Mouse (Mus musculus): ENCODE measurements around the gene Cilp2.

The Cilp2 gene

DNA sequence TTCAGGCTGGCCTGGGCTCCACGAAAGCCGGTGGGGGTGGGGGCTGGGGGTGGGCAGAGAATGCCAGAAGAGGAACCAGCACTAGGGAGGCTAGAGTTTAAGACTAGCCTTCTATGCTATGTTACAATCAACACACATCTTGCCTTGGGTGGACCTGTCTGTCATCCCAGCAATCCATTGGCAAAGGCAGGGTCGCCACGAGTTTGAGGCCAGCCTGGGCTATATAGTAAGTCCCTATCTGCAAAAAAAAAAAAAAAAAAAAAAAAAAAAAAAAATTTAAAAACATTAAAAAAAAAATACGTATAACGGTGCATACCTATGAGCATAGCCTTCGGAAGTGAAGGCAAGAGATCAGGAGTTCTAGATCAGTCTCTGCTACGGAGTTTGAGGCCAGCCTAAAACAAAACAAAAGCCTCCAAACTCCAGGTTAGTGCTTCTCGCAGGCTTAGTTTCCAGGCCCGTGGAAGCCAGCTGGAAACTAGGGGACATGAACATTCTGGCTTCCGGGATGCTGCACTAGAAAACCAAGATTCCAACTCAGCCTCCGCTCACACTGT is 13.5 kb upstream of the Cilp2 start:
- DNase-seq = no peak

DNA sequence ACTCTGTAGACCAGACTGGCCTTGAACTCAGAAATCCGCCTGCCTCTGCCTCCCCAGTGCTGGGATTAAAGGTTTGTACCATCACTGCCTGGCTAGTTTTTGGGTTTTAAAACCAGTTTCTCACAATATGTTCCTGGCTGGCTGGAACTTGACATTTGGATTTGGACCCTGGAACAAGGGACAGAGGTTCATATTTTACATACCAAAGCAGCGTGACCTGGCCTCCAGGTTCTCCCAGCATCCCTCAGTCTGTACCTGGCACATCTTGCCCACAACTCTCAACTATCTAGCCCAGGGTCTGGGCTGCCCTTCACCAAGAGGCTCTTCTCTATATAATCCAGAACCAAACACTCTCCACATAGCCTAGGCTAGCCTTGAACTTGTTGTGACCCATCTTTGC is 12.4 kb upstream of the Cilp2 start:
- DNase-seq = no peak

DNA sequence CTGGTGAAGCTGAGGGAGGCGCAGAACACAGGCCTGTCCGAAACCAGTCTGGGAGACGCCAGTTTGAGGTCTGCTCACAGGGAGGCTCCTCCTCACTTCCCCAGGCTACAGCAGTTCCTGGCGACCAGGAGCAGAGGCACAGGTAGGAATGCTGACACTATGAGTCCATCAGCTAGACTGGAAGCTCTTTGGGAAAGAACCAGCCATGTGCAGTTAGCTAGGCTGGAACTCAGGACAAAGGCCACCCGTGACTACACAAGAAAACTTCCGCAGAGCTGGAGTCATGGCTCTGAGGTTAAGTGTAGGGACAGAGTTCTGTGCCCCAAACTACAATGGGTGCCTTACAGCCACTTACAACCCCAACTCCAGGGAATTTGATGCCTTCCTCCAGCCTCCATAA is 10.4 kb upstream of the Cilp2 start:
- no peak for DNase-seq

DNA sequence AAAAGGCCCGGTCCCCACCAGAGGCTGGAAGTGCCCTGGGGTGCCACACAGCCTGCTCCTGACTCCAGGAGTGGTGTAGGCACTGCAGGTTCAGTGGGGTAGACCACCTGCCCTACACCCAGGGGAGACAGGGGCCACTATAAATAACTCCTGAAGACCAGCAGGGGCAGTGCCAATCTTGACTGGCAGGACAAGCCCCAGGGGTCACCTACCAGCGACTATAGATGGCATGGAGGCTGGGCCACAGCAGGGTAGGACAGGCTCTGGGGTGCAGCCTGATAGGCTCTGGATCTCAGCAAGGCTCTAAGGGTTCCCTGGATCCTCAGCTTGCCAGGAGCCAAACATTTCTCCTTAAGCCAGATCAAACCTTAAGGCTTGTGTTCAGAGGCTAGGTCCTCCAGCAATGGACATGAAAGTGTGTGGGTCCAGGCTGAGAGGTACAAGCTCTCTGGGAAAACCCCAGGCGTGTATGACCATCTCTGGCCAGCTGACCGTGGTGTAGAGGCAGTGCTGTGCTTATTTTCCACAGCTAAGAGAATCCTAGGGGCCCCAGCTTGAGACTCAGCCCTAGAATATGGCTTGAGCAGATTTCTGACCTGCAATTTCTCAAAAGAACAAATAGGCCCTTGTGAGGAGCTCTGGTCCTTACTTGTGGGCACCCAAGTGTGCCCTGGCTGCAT is 8.4 kb upstream of the Cilp2 start:
- DNase-seq = no peak

DNA sequence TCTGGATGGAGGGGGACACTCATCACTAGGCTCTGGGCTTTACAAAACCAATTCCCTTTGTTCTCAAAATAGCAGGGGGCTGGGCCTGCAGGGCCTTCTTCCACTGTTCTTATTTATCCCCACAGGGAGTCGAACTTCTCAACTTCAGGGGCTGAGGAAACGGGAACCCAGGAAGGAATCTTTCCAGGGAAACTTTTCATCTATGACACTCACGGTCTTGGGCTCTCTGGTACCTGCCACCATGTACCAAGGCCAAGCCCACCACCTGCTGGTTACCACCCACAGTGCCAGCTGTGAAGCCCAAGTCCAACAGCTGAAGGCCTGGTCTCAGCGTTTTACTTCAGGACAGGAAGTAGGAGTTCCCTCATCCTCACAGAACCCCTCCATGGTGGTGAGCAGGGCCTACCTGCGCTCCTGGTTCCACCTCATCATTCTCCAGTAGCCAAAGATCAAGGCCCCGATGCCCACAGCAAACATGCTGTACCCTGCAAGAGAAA is 7.4 kb upstream of the Cilp2 start:
- DNase-seq = no peak

DNA sequence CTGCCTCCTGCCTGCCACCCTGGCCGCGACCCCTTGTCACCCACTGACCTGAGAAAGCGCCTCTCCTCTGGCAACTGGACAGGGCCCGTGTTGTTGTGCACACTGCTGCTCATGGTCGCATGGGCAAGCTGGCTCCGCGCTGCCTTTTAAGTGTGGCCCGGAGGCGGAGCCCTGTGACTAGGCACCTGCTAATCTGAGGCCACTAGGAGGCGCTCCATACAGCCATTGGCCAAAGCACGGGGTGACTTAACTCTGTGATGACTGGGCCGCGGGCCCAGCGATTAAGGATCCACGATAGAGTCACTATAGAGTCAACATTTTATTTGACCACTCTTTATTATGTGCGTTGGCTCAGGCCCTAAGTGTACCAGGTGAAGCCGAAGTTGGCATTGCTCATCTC is 6.4 kb upstream of the Cilp2 start:
- peak; percentile 60 for DNase-seq

DNA sequence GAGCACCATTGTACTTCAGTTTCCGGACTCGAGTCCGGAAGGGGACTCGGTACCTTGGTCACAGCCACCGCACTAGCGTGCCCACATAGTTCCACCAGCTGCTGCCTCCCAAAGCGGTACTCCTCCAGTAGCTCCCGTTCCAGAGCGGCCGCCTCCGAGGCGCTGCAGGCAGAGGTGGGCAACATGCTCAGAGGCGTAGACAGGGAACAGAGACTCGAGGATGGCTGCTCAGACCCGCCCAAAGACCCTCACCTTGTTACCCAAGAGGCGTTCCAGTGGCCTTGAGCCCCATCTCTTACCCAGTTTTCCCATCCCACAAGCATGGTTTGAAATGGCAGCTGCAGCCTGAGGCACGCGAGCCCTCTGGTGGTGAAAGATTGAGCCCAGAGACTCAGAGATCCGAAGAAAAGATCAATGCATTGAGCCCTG is 3.3 kb upstream of the Cilp2 start:
- DNase-seq = peak; percentile 63

DNA sequence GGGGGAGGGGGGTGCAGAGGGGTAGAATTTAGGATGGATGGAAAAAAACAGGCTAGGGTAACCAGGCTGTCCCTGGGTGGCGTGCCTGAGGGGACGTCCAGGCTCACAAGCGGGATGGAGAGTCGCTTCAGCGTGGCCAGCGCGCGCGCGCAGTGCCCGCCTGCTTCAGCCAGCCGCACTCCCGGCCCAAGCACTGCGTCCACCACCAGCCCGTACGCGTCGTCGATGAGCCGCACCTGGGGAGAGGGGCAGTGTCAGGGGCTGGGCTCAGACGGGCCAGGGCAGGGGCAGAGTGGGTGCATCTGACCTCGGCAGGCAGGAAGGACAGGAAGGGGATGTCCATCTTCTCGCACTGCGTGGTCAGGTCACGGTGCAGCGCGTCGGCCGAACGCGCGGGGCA is 1.4 kb upstream of the Cilp2 start:
- DNase-seq = no peak

DNA sequence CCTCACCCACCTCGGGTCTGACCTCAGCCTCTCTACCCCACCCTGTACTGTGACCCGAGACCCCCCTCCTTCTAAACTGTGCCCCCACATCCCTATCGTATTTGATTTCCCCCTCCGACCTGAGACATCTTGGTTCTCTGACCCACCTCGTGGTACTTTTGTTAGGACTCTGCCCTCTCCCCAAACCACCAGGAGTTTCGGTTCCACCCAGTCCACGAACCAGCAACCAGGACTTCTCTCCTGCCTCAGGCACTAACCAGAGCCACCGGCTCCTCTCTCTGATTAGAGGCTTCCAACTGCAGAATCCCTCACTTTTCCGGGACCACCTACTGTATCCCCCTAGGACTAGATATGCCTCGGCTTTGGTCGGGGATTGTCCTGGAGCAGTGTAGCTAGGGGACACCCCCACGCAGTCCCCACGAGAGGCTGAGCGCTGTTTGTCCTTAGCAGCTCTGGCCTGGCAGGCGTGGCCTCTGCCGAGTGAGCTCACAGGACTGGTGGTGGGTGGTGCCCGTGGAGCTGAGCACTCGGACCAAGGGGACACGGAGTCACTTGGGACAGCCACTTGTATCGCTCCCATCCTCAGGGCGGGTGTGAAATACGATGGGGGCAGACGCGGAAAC is 868 bp upstream of the Cilp2 start:
- DNase-seq = peak; percentile 30

DNA sequence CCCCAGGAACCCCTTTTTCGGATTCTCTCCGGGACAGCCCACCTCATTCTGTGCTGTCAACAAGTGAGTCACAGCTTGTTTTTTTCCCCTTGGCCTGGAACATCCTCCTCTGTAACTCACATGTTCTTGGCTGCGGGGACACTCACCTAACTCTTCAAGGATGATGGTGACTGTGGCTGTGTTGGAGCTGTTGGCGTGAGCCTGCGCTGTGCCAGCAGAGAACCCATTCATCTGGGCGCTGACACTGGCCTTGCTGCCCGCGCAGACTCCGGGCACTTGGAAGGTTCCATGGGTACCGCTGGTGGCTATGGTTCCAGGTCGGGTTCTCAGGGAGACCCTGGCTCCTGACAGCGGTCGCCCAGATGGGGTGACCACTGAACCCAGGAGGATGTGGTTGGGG is 3.3 kb downstream of the Cilp2 start:
- no peak for DNase-seq

DNA sequence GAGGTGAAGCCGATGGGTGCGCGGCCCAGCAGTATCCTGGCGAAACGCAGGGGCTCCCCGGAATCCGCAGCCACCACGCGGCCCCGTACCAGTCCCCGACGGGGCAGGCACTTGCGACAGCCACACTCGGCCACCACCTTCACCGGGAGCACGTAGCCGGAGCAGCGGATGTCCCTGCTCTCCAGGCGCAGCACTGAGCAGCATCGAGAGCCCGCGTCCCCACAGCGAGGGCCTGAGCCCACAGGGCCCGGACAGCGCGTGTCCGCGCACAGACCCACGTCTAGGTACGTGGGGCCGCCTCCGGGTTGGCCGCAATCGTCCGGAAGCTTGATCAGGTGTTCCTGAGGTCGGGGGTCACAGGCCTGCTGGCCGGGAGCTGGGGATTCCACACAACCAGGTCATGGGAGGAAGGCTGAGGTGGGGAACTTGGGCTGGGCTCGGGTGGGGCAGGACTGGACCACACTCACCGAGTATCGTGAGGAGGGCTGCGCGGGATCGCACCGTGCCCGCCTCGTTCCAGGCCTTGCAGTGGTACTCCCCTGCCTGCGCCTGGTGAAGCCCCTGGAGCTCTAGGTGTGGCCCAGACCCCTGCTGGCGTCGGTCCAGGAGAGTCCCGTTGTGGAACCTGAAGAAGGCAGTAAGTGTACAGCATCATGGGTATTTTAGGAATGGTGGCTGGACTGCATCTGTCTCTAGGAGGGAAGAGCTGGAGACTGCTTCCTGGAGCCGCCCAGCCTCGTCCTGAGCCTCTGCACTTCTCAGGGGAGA is 4.5 kb downstream of the Cilp2 start:
- DNase-seq = no peak

DNA sequence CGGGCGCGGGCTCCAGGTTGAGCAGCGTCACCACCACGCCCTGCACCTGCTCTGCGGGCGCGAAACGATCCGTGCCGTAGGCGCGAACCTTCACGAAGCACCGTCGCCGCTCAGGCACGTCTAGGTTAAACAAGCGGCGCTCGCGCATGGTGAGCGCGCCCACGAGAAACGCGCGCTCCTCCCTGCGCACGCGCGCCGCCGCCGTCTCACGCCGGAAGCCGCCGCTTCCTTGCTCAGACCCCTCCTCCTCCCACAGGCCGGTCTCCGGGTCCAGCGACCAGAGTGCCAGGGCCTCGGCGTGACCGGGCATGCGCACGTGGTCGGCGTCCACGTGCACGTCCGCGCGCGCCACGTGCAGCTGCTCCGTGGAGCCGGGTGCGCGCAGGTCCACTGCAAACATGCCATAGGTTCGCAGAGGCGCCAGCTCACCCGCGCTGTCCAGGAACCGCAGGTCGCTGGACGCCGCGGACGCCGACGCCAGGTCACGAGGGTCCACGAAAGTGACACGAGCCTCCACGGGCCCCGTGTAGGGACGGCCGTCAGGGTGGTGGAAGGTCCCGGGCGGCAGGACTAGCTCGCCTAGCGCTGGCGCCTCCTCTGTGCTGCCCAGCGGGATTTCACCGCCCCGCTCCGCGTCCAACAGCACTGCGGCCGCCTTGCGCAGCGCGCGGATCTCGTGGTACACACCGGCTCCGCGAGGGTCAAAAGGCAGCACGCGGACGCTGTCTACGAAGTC is 5.3 kb downstream of the Cilp2 start:
- DNase-seq = peak; percentile 61

DNA sequence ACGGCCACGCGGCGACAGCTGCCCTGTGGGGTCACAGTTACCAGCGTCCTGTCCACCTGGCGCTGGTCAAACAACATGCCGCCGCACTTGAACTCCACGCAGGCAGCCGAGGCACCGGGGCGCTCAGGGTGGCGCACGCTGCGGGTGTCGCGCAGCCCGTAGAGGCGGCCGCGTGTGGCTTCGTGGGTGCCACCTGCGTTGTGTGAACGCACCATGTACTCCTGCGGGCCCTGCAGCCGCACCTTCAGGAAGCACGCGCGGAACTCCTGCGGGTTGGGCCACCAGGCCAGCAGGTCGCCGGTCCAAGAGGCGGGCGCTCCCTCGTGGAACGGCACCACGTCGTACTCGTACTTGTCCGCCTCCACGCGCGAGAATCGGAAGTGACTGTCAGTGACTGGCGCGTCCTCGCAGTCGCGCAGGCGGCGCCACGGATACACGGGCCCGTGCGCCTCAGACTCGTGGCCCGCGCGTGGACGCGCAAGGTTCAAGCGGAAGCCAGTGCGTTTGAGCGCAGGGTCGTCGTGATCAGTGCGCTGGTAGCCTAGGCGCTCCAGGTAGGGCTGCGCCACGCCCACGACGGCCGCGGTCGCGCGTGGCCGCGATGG is 6.1 kb downstream of the Cilp2 start:
- DNase-seq = no peak

DNA sequence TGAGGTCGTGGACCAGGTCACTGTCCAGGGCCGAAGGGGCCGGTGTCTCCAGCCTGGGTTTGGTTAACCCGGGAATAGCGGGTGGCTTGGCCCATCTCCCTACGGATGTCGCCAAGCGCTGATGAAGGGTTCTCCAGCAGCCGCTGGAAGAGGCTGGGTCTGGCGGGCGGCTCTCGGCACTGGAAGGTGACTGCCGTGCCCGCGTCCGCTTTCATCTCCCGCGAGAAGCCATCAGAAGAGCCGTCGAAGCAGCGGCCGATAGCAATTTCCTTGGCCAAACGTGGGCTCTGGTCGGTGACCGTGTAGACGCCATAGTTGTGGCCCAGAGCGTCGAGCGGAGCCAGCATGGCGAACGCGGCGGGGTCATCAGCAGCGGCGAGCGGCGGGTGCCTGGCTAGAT is 6.6 kb downstream of the Cilp2 start:
- DNase-seq = no peak

DNA sequence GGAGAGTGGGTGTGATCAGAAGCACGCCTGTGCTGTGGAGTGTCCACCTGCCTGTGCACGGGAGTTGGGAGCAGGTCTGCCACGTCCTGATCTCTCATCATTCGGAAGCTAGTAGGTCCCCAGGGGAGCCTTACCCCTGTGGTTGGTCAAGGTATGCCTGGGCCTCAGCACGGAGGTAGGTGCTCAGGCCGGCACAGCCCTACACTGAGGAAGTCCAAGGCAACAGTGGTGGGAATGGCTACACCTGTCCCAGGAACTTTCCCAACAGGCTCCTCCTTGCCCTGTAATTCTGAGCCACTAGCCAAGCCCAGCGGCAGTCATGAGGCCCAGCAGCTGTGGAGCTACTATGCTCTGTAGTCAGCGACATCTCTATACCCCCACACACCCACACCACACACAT is 7.8 kb downstream of the Cilp2 start:
- no peak for DNase-seq

DNA sequence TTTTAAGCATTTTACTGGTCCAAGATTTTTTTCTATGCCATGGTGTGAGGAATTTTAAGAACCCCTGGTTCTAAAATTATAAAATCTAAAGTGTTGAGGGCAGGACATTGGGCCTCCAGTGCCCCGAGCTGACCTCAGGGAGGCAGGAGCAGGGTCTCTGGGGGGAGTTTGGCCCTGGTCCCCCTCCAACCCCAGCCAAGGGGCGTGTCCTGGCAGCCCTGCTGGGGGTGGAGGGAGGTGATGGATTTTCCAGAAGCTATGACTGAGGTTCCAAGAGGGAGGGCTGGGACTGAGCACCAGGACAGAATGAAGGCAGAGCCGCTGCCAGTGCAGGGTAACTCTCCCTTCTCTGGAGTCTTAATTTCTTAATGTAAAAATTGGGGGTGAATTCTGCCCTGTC is 9.5 kb downstream of the Cilp2 start:
- DNase-seq = no peak

DNA sequence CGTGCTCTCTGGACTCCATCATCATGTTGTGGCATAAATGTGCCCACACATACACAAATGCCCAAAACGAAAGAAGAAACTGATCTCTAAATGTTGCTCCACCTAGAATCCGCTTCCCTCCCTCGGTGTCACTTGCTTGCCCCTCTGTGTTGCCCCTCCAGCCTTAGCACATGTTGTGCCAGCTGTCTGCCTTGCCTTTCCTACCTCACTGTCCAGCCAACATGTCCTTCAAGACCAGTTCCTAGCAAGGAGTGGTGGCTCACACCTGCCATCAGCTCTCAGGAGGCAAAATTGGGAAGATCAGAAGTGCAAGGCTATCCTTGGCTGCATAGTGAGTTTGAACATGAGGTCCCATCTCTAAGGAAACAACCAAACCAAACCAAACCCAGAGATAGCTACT is 10.1 kb downstream of the Cilp2 start:
- no peak for DNase-seq

DNA sequence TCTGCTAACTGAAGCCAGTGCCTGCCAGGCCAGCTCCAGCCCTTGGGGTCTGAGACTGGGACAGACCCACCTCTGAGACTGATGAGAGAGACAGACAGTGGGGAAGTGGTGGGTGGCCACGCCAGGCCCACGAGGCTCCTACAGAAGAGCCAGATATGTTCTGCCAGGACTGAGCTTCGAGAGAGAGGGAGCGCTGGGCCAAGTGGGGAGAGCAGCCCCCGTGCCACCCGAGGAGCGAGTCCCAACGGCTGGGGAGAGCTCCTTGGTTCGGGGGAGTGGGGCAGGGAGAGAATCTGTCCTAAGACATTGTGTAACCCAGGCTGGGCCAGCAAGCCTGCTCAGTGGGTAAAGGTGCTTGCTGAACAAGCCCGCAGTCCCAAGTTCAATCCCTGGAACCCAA is 10.5 kb downstream of the Cilp2 start:
- DNase-seq = no peak

DNA sequence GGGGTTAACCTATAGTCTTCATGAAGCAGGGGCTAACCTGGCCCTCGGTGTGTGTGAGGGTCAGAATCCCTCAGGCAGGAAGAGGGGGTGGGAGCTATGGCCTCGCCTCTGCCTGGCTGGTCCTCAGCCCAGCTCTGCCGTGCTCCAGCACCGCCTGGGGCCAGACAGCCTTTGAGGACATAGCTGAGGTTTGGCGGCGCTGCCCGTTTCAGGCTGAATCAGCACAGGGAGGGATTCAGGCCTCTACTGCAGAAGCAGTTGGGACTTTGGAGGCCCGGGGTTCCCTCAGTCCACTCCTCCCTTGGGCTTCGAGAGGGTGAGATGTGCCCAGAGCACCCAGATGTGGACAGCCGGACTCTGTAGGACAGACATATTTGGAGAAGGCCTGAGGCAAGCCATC is 11.4 kb downstream of the Cilp2 start:
- DNase-seq = no peak

DNA sequence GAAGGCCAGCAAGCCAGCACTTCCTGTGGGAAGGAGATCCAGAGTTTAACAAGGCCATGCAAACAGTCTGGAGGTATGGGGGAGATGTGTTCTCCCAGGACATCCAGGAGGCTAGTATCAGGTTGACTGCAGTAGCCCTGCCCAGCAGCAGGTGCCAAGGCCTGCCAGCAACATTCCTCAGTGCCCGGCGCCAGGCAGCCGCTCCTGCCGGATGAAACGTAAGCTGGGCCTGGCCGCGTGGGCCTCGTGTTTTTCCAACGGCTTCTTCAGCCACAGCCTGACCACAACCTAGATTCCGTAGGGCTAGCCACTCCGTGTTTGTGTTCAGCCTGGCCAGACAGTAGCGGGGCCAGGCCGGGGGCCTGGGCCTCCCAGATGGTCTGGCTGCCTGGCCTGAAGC is 12.8 kb downstream of the Cilp2 start:
- no peak for DNase-seq

DNA sequence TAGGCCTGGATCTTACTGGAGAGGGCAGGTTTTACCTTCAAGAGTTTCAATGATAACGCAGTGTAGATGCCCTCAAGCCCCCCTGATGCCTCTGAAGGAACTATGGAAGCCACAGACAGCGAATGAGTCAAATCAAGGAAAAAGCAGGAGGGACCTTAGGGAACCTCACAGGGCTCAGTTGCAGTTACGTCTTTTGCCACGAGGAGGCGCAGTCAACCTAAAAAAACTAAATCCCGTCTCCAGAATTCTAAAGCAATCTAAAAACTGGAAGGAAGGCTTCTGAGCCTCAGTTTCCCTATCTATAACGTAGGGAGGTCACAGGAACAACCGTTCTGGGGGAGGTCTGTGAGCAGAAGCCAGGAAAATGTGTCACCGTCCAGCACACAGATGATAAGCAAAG is 13.3 kb downstream of the Cilp2 start:
- peak; percentile 74 for DNase-seq

DNA sequence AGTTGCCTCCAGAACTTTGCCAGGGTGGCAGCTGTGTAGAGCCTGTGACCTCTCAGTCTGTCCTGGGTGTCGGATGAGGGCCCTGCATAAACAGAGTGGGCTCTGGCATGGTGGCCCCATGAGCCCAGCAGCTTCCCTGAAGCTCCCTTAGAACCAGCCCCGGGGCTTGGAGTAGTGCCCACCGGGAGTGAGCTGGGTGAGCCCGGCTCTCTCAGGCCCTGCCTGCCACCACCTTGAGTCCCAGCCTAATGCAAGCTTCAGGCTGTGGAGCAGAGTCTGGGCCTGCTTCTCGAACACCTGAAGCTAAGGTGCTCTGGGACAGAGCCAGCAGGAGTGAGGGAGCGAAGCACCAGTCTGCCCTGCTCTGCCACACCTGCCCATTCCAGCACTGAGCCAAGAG is 16.6 kb downstream of the Cilp2 start:
- no peak for DNase-seq

All from lung, postnatal 14 days (tissue).